Comparison of ENCODE assay signal across 10 mouse cellular contexts in genomic region chr14:31388086-31388872, GRCm38 (mm10). TPM values are rescaled to one million over a fixed set of nuclear protein-coding genes. Genes with fewer than 3 reads are reported as not detected.
DNase-seq lines count a peak whose midpoint lies in the region; ATAC-seq and TF ChIP-seq lines count a peak whose summit lies in the region.
"Had no signal": no experiment of that assay in that cellular context is flagged by ENCODE, and none has a peak within 500 bp of the region (broad histone marks: within the 10 kb centered on the region; RNA-seq: fewer than 3 reads in every experiment).

No protein-coding gene starts in this region.

- no peaks in the 10 kb centered on the region for H3K27me3 ChIP-seq in hindbrain, embryonic 10.5 days (ENCODE audit: insufficient read depth, poor library complexity, severe bottlenecking)
- H3K27me3 ChIP-seq in hindbrain, embryonic 14.5 days (ENCODE audit: control insufficient read depth, insufficient read depth, low read length), result no peaks in the 10 kb centered on the region
- no peaks in the 10 kb centered on the region for H3K27me3 ChIP-seq in stomach, embryonic 16.5 days (ENCODE audit: control insufficient read depth, insufficient read depth, low read length)
- H3K27me3 ChIP-seq in stomach, postnatal 0 days (ENCODE audit: control insufficient read depth, insufficient read depth, low read length), result no peaks in the 10 kb centered on the region
- H3K27me3 ChIP-seq in hindbrain, embryonic 15.5 days, result no peaks in the 10 kb centered on the region
- H3K27me3 ChIP-seq in neural tube, embryonic 15.5 days (replicated peaks), result no peaks in the 10 kb centered on the region

- no peak for DNase-seq in hindbrain, embryonic 10.5 days (ENCODE audit: low spot score)
- no peak for DNase-seq in hindbrain, embryonic 14.5 days (ENCODE audit: low spot score)
- no peak for DNase-seq in stomach, postnatal 0 days (ENCODE audit: low spot score)
- DNase-seq in frontal cortex, postnatal 10 days (ENCODE audit: low spot score in 2 of 2), result no peak
- DNase-seq in left cerebral cortex, postnatal 10 days (ENCODE audit: extremely low spot score in 1 of 2, low spot score in 2 of 2), result no peak
- DNase-seq: forebrain, postnatal 0 days; right cerebral cortex, adult 18-20 months had no signal

- H3K4me2 ChIP-seq in hindbrain, embryonic 14.5 days (replicated peaks), result no peak overlapping the region
- H3K4me2 ChIP-seq in stomach, embryonic 16.5 days (ENCODE audit: low read depth, low read length), result no peak overlapping the region
- no peak overlapping the region for H3K4me2 ChIP-seq in stomach, postnatal 0 days (replicated peaks; ENCODE audit: low read depth)
- no peak overlapping the region for H3K4me2 ChIP-seq in hindbrain, embryonic 15.5 days
- no peak overlapping the region for H3K4me2 ChIP-seq in neural tube, embryonic 15.5 days

- ATAC-seq in hindbrain, embryonic 14.5 days (ENCODE audit: low FRiP score), result no peak
- ATAC-seq in stomach, embryonic 16.5 days (ENCODE audit: insufficient read depth, low FRiP score), result no peak
- ATAC-seq in stomach, postnatal 0 days (ENCODE audit: low FRiP score, low TSS enrichment), result no peak
- no peak for ATAC-seq in hindbrain, embryonic 15.5 days (ENCODE audit: low FRiP score, low read depth)
- no peak for ATAC-seq in neural tube, embryonic 15.5 days (ENCODE audit: low FRiP score)
- ATAC-seq: forebrain, postnatal 0 days had no signal

- intact Hi-C loops in left cerebral cortex, postnatal 10 days (cut with DNase I), result no loop called here

- TF ChIP-seq CTCF in stomach, postnatal 0 days (IDR thresholded peaks at IDR 0.05; ENCODE audit: low read depth), result no peak

- peaks cover 49% of the 10 kb centered on the region for H3K4me1 ChIP-seq in hindbrain, embryonic 10.5 days (replicated peaks)
- H3K4me1 ChIP-seq in hindbrain, embryonic 14.5 days (replicated peaks; ENCODE audit: control insufficient read depth, insufficient read depth, low read length), result peaks cover 12% of the 10 kb centered on the region
- peaks cover 15% of the 10 kb centered on the region for H3K4me1 ChIP-seq in stomach, embryonic 16.5 days (ENCODE audit: control insufficient read depth, insufficient read depth, low read length)
- no peaks in the 10 kb centered on the region for H3K4me1 ChIP-seq in stomach, postnatal 0 days (replicated peaks; ENCODE audit: control insufficient read depth, insufficient read depth)
- H3K4me1 ChIP-seq in hindbrain, embryonic 15.5 days (replicated peaks), result peaks cover 57% of the 10 kb centered on the region
- peaks cover 43% of the 10 kb centered on the region for H3K4me1 ChIP-seq in neural tube, embryonic 15.5 days

- H3K27ac ChIP-seq in hindbrain, embryonic 10.5 days, result peak overlapping the region; percentile 40; the same call in 1 of the 2 replicates
- H3K27ac ChIP-seq in hindbrain, embryonic 14.5 days, result no peak overlapping the region
- 0 out of 2 replicates have a peak overlapping the region, but pooled peaks have one; percentile 11 for H3K27ac ChIP-seq in stomach, embryonic 16.5 days (ENCODE audit: low read length)
- H3K27ac ChIP-seq in stomach, postnatal 0 days (replicated peaks), result no peak overlapping the region
- peak overlapping the region; percentile 23; the same call in 1 of the 2 replicates for H3K27ac ChIP-seq in hindbrain, embryonic 15.5 days (replicated peaks)
- H3K27ac ChIP-seq in neural tube, embryonic 15.5 days (replicated peaks), result peak overlapping the region; percentile 60

- H3K9ac ChIP-seq in hindbrain, embryonic 14.5 days, result no peak overlapping the region
- H3K9ac ChIP-seq in stomach, embryonic 16.5 days (ENCODE audit: low read length), result no peak overlapping the region
- no peak overlapping the region for H3K9ac ChIP-seq in stomach, postnatal 0 days (ENCODE audit: low read length)
- no peak overlapping the region for H3K9ac ChIP-seq in hindbrain, embryonic 15.5 days
- H3K9ac ChIP-seq in neural tube, embryonic 15.5 days (replicated peaks), result no peak overlapping the region
- H3K9ac ChIP-seq: forebrain, postnatal 0 days had no signal

- H3K36me3 ChIP-seq in hindbrain, embryonic 10.5 days, result no peaks in the 10 kb centered on the region
- H3K36me3 ChIP-seq in hindbrain, embryonic 14.5 days (replicated peaks; ENCODE audit: control insufficient read depth, insufficient read depth), result peaks cover 21% of the 10 kb centered on the region; the same call in 1 of the 2 replicates
- H3K36me3 ChIP-seq in stomach, embryonic 16.5 days (ENCODE audit: control insufficient read depth, insufficient read depth, low read length), result no peaks in the 10 kb centered on the region
- no peaks in the 10 kb centered on the region for H3K36me3 ChIP-seq in stomach, postnatal 0 days (ENCODE audit: control insufficient read depth, insufficient read depth, low read length)
- peaks cover 5% of the 10 kb centered on the region; the same call in 1 of the 2 replicates for H3K36me3 ChIP-seq in hindbrain, embryonic 15.5 days
- H3K36me3 ChIP-seq in neural tube, embryonic 15.5 days, result peaks cover 10% of the 10 kb centered on the region

- no peak for TF ChIP-seq EP300 in stomach, postnatal 0 days (optimal IDR thresholded peaks at IDR 0.05)

- H3K9me3 ChIP-seq in hindbrain, embryonic 10.5 days, result no peaks in the 10 kb centered on the region
- no peaks in the 10 kb centered on the region for H3K9me3 ChIP-seq in hindbrain, embryonic 14.5 days (ENCODE audit: control insufficient read depth, low read length)
- H3K9me3 ChIP-seq in stomach, embryonic 16.5 days (replicated peaks; ENCODE audit: control insufficient read depth, low read length), result no peaks in the 10 kb centered on the region
- no peaks in the 10 kb centered on the region for H3K9me3 ChIP-seq in stomach, postnatal 0 days (ENCODE audit: control insufficient read depth, low read length)
- H3K9me3 ChIP-seq in hindbrain, embryonic 15.5 days, result no peaks in the 10 kb centered on the region
- H3K9me3 ChIP-seq in neural tube, embryonic 15.5 days (replicated peaks), result no peaks in the 10 kb centered on the region

- 69% methylated on average over 13 of the region's 13 CpGs for WGBS in hindbrain, embryonic 10.5 days
- WGBS in hindbrain, embryonic 14.5 days, result 63% methylated on average over 13 of the region's 13 CpGs
- WGBS in stomach, embryonic 16.5 days, result 67% methylated on average over 13 of the region's 13 CpGs
- 62% methylated on average over 13 of the region's 13 CpGs for WGBS in stomach, postnatal 0 days
- WGBS in hindbrain, embryonic 15.5 days, result 58% methylated on average over 13 of the region's 13 CpGs
- WGBS in neural tube, embryonic 15.5 days, result 66% methylated on average over 13 of the region's 13 CpGs

- no peak overlapping the region for H3K4me3 ChIP-seq in hindbrain, embryonic 10.5 days
- H3K4me3 ChIP-seq in hindbrain, embryonic 14.5 days (replicated peaks; ENCODE audit: low read length), result no peak overlapping the region
- no peak overlapping the region for H3K4me3 ChIP-seq in stomach, embryonic 16.5 days (replicated peaks; ENCODE audit: low read length)
- H3K4me3 ChIP-seq in stomach, postnatal 0 days (ENCODE audit: low read depth, low read length), result no peak overlapping the region
- H3K4me3 ChIP-seq in hindbrain, embryonic 15.5 days, result no peak overlapping the region
- no peak overlapping the region for H3K4me3 ChIP-seq in neural tube, embryonic 15.5 days (replicated peaks)

RNA-seq across cellular contexts. Expression of gene Sh3bp5, which starts 47.6 kb away (rescaled TPM):
- 19.3 and 23.7 TPM in 2 replicates for polyA plus RNA-seq in hindbrain, embryonic 10.5 days (2016; fragmentation: Nextera tagmentation; extraction: Ambion mirVana)
- 86.9 and 93.7 TPM in 2 replicates for polyA plus RNA-seq in hindbrain, embryonic 14.5 days (2014; fragmentation: Nextera tagmentation; extraction: Ambion mirVana)
- 19.5 and 20.0 TPM in 2 replicates for polyA plus RNA-seq in stomach, embryonic 16.5 days (2015; fragmentation: Nextera tagmentation; extraction: Ambion mirVana)
- 9.9 and 10.9 TPM in 2 replicates for polyA plus RNA-seq in stomach, postnatal 0 days (2015; fragmentation: Nextera tagmentation; extraction: Ambion mirVana)
- 131 and 144 TPM in 2 replicates for polyA plus RNA-seq in hindbrain, embryonic 15.5 days (2015; fragmentation: Nextera tagmentation; extraction: Ambion mirVana)
- polyA plus RNA-seq in neural tube, embryonic 15.5 days (2015; fragmentation: Nextera tagmentation; extraction: Ambion mirVana), result 131 and 150 TPM in 2 replicates
- 10 to 100 TPM; 76.4 to 80.0 TPM for total RNA-seq in left cerebral cortex, postnatal 10 days (2021)

RNA-seq across cellular contexts. Expression of gene Capn7, which starts 51.8 kb away (rescaled TPM):
- 28.5 and 29.4 TPM in 2 replicates for polyA plus RNA-seq in hindbrain, embryonic 10.5 days (2016; fragmentation: Nextera tagmentation; extraction: Ambion mirVana)
- 90.6 and 103 TPM in 2 replicates for polyA plus RNA-seq in hindbrain, embryonic 14.5 days (2014; fragmentation: Nextera tagmentation; extraction: Ambion mirVana)
- 35.7 and 37.7 TPM in 2 replicates for polyA plus RNA-seq in stomach, embryonic 16.5 days (2015; fragmentation: Nextera tagmentation; extraction: Ambion mirVana)
- 24.8 and 26.8 TPM in 2 replicates for polyA plus RNA-seq in stomach, postnatal 0 days (2015; fragmentation: Nextera tagmentation; extraction: Ambion mirVana)
- polyA plus RNA-seq in hindbrain, embryonic 15.5 days (2015; fragmentation: Nextera tagmentation; extraction: Ambion mirVana), result 80.2 and 83.1 TPM in 2 replicates
- 74.4 and 77.2 TPM in 2 replicates for polyA plus RNA-seq in neural tube, embryonic 15.5 days (2015; fragmentation: Nextera tagmentation; extraction: Ambion mirVana)
- 10 to 100 TPM; 38.9 to 39.3 TPM for total RNA-seq in left cerebral cortex, postnatal 10 days (2021)

Comparison
In these comparisons a context has a peak if more than half of its experiments do, and no peak if none do; other contexts are left out.
1. H3K27ac ChIP-seq: peak in hindbrain, embryonic 10.5 days (single experiment), stomach, embryonic 16.5 days (single experiment), hindbrain, embryonic 15.5 days (single experiment) and neural tube, embryonic 15.5 days (single experiment); none in hindbrain, embryonic 14.5 days (single experiment) and stomach, postnatal 0 days (single experiment).